Mouse (Mus musculus): Measurements from ENCODE around the gene Ccdc36. TPM values are rescaled to one million over a fixed set of nuclear protein-coding genes. Genes with fewer than 3 reads are reported as not detected.

The Ccdc36 gene
- polyA plus RNA-seq, 1 experiment, result not detected

DNA sequence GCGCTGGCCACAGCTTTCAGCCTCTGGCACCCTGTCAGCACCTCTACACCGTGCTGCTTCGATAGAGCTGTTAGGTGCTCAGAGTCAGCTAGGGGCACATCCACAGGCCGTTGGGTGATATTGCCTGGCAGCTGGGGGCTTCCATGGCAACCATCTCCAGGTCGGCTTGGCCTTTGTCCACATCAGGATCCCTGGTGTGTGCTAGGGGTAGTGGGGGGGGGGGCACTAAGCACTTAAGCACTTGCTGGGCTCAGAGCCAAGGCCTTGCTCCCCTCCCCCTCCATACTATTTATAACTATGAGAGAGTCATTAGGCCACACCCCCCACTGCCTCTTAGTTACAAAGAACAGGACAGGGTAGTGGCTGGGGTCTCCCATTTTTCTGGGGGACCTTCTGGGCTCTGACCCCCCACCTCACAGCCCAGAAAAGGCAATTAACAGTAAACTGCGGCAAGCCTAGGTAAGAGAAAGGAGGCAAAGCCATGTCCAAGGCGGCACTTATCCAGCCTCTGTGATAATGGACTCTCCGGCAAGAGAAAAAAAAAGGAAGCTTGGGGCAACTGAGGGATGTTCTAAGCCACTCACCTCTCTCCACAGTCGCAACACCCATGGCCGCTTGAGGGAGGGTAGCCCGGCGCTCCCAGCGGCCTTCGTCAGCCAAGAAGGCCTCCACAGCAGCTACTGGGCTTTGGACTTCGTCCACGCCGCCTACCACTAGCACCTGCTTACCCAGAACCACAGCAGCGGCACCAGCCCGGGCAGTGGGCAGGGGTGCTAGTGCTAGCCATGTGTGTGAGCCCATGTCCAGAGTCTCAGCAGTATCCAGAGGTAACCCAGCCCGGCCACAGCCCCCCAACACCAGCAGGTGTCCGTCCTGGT, 22.2 kb upstream of the Ccdc36 start:
- Histone ChIP-seq H3K4me1 (peaks cover 47% of the 10 kb centered on the region), H3K36me3 (replicated peaks; ENCODE audit: low read length) (no peaks in the 10 kb centered on the region), H3K4me3 (replicated peaks) (no peak overlapping the region)

GRCm38 (mm10) chr9:108449860-108450259, 21.6 kb upstream of the Ccdc36 start:
- Histone ChIP-seq H3K36me3 (replicated peaks; ENCODE audit: low read length) (no peaks in the 10 kb centered on the region), H3K4me3 (replicated peaks) (no peak overlapping the region), H3K9me3 (0 out of 2 replicates have a peak, but pooled peaks cover 2% of the 10 kb centered on the region), H3K4me1 (peaks cover 52% of the 10 kb centered on the region), H3K27me3 (replicated peaks) (peaks cover 39% of the 10 kb centered on the region)
- TF ChIP-seq GATA1 (IDR thresholded peaks at IDR 0.05; ENCODE audit: borderline replicate concordance, low read length) (no peak), FLI1 (IDR thresholded peaks at IDR 0.05; ENCODE audit: low read length) (no peak)

More for the DNA sequence above, 22.2 kb upstream of the Ccdc36 start:
- Histone ChIP-seq H3K9me3 (0 out of 2 replicates have a peak, but pooled peaks cover 3% of the 10 kb centered on the region), H3K27me3 (replicated peaks) (peaks cover 34% of the 10 kb centered on the region)
- no peak for TF ChIP-seq GATA1 (IDR thresholded peaks at IDR 0.05; ENCODE audit: borderline replicate concordance, low read length)
- TF ChIP-seq FLI1 (IDR thresholded peaks at IDR 0.05; ENCODE audit: low read length), result no peak

GRCm38 (mm10) chr9:108445125-108445524, 16.8 kb upstream of the Ccdc36 start:
- Histone ChIP-seq H3K4me3 (replicated peaks) (no peak overlapping the region), H3K4me1 (peaks cover 46% of the 10 kb centered on the region), H3K9me3 (no peaks in the 10 kb centered on the region), H3K36me3 (replicated peaks; ENCODE audit: low read length) (no peaks in the 10 kb centered on the region), H3K27me3 (replicated peaks) (peaks cover 26% of the 10 kb centered on the region)
- TF ChIP-seq GATA1 (IDR thresholded peaks at IDR 0.05; ENCODE audit: borderline replicate concordance, low read length) (no peak), FLI1 (IDR thresholded peaks at IDR 0.05; ENCODE audit: low read length) (no peak)

DNA sequence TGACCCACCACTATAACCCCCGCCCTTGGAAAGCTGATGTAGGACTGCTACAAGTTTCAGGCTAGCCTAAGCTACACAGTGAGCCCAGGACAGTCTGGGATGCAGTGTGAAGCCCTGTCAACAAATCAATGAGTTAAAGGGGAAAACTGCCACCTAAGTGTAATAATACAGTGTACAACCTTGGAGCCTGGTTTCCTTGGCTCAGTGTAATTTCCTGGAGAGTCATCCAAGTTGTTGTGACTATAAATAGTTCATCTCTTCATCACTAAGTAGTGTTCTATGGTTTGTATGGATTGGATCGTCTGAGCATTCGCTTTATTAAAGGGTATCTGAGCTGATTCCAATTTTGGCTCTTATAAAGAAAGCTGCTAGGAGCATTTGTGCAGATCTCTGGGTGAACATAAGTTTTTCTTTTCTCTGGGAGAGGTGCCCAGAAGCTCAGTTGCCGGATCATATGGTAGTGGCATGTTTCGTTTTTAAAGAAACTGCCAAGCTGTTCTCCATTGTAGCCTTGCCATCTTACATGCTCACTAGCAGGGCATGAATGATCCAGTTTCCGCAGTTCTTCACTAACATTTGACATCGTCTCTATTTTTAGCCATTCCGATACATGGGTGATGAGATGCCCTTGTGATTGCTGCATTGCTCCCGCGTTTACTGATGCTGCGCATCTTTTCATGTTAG, 13.1 kb upstream of the Ccdc36 start:
- peaks cover 36% of the 10 kb centered on the region for H3K27me3 ChIP-seq (replicated peaks)
- peaks cover 45% of the 10 kb centered on the region for H3K4me1 ChIP-seq
- no peaks in the 10 kb centered on the region for H3K9me3 ChIP-seq
- H3K36me3 ChIP-seq (replicated peaks; ENCODE audit: low read length), result no peaks in the 10 kb centered on the region
- TF ChIP-seq GATA1 (IDR thresholded peaks at IDR 0.05; ENCODE audit: borderline replicate concordance, low read length) (no peak), FLI1 (IDR thresholded peaks at IDR 0.05; ENCODE audit: low read length) (no peak)
- H3K4me3 ChIP-seq (replicated peaks), result no peak overlapping the region

- Histone ChIP-seq H3K9me3 (peaks cover 5% of the 10 kb centered on the region; the same call in 1 of the 2 replicates), H3K36me3 (replicated peaks; ENCODE audit: low read length) (no peaks in the 10 kb centered on the region), H3K4me1 (peaks cover 36% of the 10 kb centered on the region), H3K4me3 (replicated peaks) (no peak overlapping the region), H3K27me3 (replicated peaks) (peaks cover 36% of the 10 kb centered on the region)
- TF ChIP-seq FLI1 (IDR thresholded peaks at IDR 0.05; ENCODE audit: low read length), result no peak
Observed at GRCm38 (mm10) chr9:108440485-108440884, 12.2 kb upstream of the Ccdc36 start.

- peaks cover 26% of the 10 kb centered on the region for H3K4me1 ChIP-seq
- peaks cover 30% of the 10 kb centered on the region for H3K27me3 ChIP-seq (replicated peaks)
- TF ChIP-seq GATA1 (IDR thresholded peaks at IDR 0.05; ENCODE audit: borderline replicate concordance, low read length), result no peak
- TF ChIP-seq FLI1 (IDR thresholded peaks at IDR 0.05; ENCODE audit: low read length), result no peak
- peaks cover 7% of the 10 kb centered on the region; the same call in 1 of the 2 replicates for H3K9me3 ChIP-seq
- no peak overlapping the region for H3K4me3 ChIP-seq (replicated peaks)
- H3K36me3 ChIP-seq (replicated peaks; ENCODE audit: low read length), result no peaks in the 10 kb centered on the region
Observed at GRCm38 (mm10) chr9:108439176-108439575, 10.9 kb upstream of the Ccdc36 start.

DNA sequence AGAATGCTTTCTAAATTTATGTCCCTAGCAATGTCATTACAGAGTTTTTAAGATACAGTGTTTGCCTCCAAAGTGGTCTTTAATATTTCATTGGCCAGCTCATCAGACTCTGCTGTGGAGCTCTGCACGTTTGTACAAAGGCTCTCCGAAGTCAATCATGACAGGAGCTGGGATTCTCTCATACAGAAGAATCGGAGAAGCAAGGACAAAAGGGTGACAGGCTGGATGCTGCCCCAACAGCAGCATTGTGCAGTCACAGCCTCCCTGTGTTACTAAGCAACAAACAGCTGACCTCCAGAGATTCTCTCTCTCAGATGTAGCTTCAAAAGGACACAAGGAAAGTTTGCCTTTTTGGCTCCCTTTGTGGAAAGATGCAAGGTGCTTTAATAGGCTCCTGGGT, 7.9 kb upstream of the Ccdc36 start, which contains the start of gene BC048562:
Gene BC048562 (plus strand): TSS at position 301 of the 400 bp plus-strand sequence.
- peaks cover 13% of the 10 kb centered on the region for H3K4me1 ChIP-seq
- H3K9me3 ChIP-seq, result peaks cover 7% of the 10 kb centered on the region; the same call in 1 of the 2 replicates
- no peak within 1 kb of the TSS for H3K4me3 ChIP-seq (replicated peaks)
- H3K36me3 ChIP-seq (replicated peaks; ENCODE audit: low read length), result no peaks in the 10 kb centered on the region
- H3K27me3 ChIP-seq (replicated peaks), result peaks cover 30% of the 10 kb centered on the region
- no peak for TF ChIP-seq GATA1 (IDR thresholded peaks at IDR 0.05; ENCODE audit: borderline replicate concordance, low read length)
- TF ChIP-seq FLI1 (IDR thresholded peaks at IDR 0.05; ENCODE audit: low read length), result no peak

- TF ChIP-seq FLI1 (IDR thresholded peaks at IDR 0.05; ENCODE audit: low read length) (no peak), GATA1 (IDR thresholded peaks at IDR 0.05; ENCODE audit: borderline replicate concordance, low read length) (no peak)
- no peak overlapping the region for H3K4me3 ChIP-seq (replicated peaks)
- no peaks in the 10 kb centered on the region for H3K36me3 ChIP-seq (replicated peaks; ENCODE audit: low read length)
- H3K4me1 ChIP-seq, result no peaks in the 10 kb centered on the region
- H3K27me3 ChIP-seq (replicated peaks), result peaks cover 15% of the 10 kb centered on the region
- H3K9me3 ChIP-seq, result peaks cover 7% of the 10 kb centered on the region; the same call in 1 of the 2 replicates
Observed at GRCm38 (mm10) chr9:108431431-108432067, 3.3 kb upstream of the Ccdc36 start.

DNA sequence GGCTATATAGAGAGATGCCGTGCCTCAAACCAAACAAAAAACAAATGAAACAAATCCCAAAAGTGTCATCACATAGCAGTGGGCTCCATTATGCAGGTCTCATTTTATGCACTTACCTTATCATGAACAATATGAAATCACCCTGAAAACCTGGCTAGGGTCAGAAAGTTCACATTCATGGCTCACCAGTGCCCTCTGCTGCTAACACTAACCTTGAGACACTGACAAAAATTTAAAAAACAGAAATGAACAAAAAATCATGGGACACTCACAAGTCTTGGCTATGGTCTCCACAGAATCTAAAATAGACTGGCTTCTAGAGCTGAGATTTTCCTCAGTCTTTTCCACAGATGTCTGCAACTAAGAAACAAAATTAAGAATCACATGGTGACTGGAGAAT, 16.1 kb downstream of the Ccdc36 start:
- TF ChIP-seq GATA1 (IDR thresholded peaks at IDR 0.05; ENCODE audit: borderline replicate concordance, low read length) (no peak), FLI1 (IDR thresholded peaks at IDR 0.05; ENCODE audit: low read length) (no peak)
- Histone ChIP-seq H3K27me3 (replicated peaks) (peaks cover 8% of the 10 kb centered on the region), H3K4me1 (peaks cover 5% of the 10 kb centered on the region; the same call in 1 of the 2 replicates), H3K4me3 (replicated peaks) (no peak overlapping the region), H3K36me3 (replicated peaks; ENCODE audit: low read length) (no peaks in the 10 kb centered on the region), H3K9me3 (peaks cover 3% of the 10 kb centered on the region)
